Mouse (Mus musculus) gastrocnemius, adult 2 months (tissue): ENCODE data around the gene Lyrm7. TPM values are rescaled to one million over a fixed set of nuclear protein-coding genes. Genes with fewer than 3 reads are reported as not detected.
"Not testable (repeated sequence)": the region's sequence is repeated elsewhere in the genome, so short reads cannot be mapped to it uniquely, and the experiment has no call there.

Experiments
- DNase-seq: peaks from one replicate; pipeline ENCODE4 v3.0.0; 2022
- H3K27ac ChIP-seq: fragments of 200-600 bp; 2 replicates; pipeline ENCODE4 v1.8.1; 2022; ENCODE audit warnings: mild to moderate bottlenecking
- H3K4me3 ChIP-seq: fragments of 200-600 bp; 2 replicates; pipeline ENCODE4 v1.8.1; 2022; ENCODE audit warnings: mild to moderate bottlenecking, moderate library complexity
- CTCF ChIP-seq: fragments of 200-600 bp; IDR thresholded peaks from 2 replicates; pipeline ENCODE4 v1.8.1; 2022; ENCODE audit warnings: antibody characterized with exemption, mild to moderate bottlenecking, moderate library complexity
- intact Hi-C: fragments of 180-260 bp; cut with DNase I; formaldehyde crosslinking; loops from one replicate; pipeline ENCODE4 v1.15.1; 2025
- total RNA-seq, 2 experiments: library from RNA; stranded (reverse); gene quantifications; 2 replicates each; pipeline ENCODE4 v1.2.3; 2021

Lyrm7 gene
- total RNA-seq, 2 experiments from 2014 or later = 18.7 to 30.6 TPM

DNA sequence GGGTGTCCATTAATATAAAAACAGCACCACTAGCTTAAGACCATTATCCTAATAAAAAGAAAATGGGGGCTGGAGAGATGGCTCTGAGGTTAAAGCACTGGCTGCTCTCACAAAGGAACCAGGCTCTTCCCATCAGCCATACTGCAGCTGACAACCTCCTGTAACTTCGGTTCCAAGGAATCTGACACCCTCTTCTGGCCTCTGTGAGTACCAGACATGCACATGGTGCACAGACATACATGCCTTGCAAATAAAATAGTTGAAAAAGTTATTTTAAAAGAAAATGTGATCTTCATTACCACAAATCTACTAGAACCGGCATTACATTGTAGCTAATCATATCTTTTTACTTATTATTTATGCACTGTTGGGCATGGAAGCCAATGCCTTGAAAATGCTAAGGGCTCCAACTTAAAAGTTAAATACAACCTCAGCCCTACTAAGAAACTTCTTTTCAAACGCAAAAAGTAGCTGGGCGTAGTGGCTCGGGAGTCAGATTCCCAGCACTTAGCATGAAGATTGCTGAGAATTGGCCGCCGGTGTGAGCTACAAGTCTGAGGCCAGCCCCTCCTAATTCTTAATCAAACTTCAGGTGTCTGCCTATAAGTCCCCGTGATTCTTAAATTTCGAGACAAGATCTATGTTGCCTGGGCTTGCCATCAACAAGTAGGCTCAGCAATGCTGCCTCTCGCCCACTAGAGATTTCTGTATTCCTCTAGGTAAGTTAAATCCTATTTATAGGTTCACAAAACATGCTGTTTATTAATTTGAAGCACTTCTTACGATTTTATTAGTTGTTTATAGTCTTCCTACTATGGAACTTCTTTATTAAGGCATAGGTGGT lies 1.2 kb downstream of the Lyrm7 start:
- DNase-seq = no peak
- peak; percentile 60 for TF ChIP-seq CTCF
- H3K4me3 ChIP-seq = peak overlapping the region; percentile 82
- H3K27ac ChIP-seq = peak overlapping the region; percentile 96
- intact Hi-C loops = loop anchor here (1.0 to 2.0 kb wide), 2 partner anchors 73 to 156 kb away; partner anchors contain the start of gene Cdc42se2

DNA sequence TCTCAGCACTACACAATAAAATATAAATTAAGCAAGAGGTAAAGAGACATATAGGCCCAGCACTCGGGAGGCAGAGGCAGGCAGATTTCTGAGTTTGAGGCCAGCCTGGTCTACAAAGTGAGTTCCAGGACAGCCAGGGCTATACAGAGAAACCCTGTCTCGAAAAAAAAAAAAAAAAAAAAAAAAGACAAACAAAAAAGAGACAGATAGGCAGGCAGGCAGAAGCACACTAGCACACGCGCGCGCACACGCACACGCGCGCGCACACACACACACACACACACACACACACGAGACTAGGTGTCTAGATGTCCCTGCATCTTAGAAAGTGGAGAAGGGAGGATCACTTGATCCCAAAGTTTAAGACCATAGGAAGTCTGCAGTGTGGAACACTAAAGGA lies 1.8 kb downstream of the Lyrm7 start:
- not testable (repeated sequence) for DNase-seq, H3K27ac ChIP-seq, H3K4me3 ChIP-seq
- intact Hi-C loops = loop anchor here (1.0 kb wide), 1 partner anchor 156 kb away; no protein-coding TSS in a partner anchor

GRCm38 (mm10) chr11:54851656-54852055 lies 9.1 kb downstream of the Lyrm7 start:
- no peak for DNase-seq
- H3K27ac ChIP-seq = no peak overlapping the region
- TF ChIP-seq CTCF = no peak
- H3K4me3 ChIP-seq = no peak overlapping the region
- intact Hi-C loops = no loop called here

- DNase-seq = no peak
- TF ChIP-seq CTCF = no peak
- H3K27ac ChIP-seq = no peak overlapping the region
- H3K4me3 ChIP-seq = no peak overlapping the region
- intact Hi-C loops = no loop called here
Observed at GRCm38 (mm10) chr11:54849961-54850758, 10.6 kb downstream of the Lyrm7 start.

DNA sequence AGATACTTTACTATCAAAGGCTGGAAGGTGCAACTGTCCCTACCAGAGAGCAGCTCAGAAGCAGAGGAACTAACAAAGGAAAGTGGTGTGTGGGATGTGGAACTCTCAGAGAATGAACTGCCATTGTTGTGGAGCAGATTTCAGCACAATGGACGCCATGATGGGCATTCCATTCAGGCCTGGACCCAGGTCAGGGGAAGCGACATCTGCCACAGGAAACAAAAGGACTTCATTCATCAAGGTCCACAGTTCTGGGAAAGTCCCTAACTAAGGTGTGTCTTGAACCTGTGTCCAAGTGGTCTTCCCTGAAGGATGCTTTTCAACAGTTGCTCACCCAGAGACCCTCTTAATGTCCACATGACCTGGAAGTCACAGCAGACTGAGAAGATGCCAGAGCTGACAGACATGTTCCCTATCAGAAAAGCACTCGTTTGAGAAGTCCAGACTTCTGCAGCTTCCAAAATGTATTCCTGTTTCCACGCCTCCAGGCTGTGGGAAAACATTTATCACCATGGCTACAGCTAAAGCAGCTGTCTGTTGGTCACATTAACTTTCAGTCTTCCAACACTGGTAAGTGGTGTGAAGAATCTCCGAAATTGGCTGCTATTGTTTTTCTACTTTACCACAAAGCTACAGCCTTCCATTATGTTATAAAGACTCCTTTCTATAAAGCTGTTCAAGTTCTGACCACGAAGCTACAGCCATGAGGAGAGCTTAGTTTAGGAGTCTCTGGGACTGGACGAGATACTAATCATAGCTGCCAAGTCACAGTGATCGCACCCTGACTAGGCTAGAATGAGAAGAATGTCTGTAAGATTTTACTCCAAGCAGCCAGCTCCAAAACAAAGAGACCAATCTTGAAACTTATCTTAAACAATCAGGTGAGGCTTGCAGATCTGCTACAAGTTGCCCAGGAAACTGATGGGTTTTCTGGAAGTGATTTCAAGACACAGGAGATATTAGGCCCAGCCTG lies 15.0 kb downstream of the Lyrm7 start:
- intact Hi-C loops = no loop called here
- DNase-seq = no peak
- TF ChIP-seq CTCF = no peak
- Histone ChIP-seq H3K4me3 (no peak overlapping the region), H3K27ac (peak overlapping the region; percentile 49; the same call in 1 of the 2 replicates)

GRCm38 (mm10) chr11:54844959-54845358 lies 15.8 kb downstream of the Lyrm7 start:
- H3K4me3 ChIP-seq = no peak overlapping the region
- peak overlapping the region; percentile 51; the same call in 1 of the 2 replicates for H3K27ac ChIP-seq
- no peak for DNase-seq
- TF ChIP-seq CTCF = no peak
- intact Hi-C loops = no loop called here

DNA sequence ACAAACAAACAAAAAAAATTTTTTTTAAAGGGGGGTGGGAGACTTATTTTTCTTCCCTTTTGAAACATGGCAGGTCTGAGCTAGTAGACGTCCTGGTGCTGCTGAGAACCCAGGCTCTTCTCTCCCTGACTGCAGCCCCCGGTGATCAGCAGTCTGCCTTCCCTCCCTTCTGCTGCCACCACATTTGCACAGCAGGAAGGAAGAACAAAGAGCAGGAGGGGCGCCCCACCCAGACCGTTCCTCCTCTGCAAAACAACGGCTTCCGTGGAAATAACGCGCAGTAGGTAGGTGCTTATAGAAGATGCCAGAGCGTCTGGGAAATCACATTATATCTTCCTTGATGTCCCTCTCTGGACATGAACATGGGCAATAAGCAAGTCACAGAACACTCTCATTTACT lies 16.3 kb downstream of the Lyrm7 start:
- no peak for TF ChIP-seq CTCF
- intact Hi-C loops = no loop called here
- H3K27ac ChIP-seq = peak overlapping the region; percentile 51; the same call in 1 of the 2 replicates
- DNase-seq = no peak
- no peak overlapping the region for H3K4me3 ChIP-seq

- no peak for TF ChIP-seq CTCF
- intact Hi-C loops = no loop called here
- H3K4me3 ChIP-seq = no peak overlapping the region
- no peak for DNase-seq
- no peak overlapping the region for H3K27ac ChIP-seq
Observed at GRCm38 (mm10) chr11:54840891-54841290, 19.8 kb downstream of the Lyrm7 start.

- intact Hi-C loops = no loop called here
- TF ChIP-seq CTCF = no peak
- Histone ChIP-seq H3K27ac (no peak overlapping the region), H3K4me3 (no peak overlapping the region)
- DNase-seq = no peak
Observed at GRCm38 (mm10) chr11:54839696-54840095, 21.0 kb downstream of the Lyrm7 start.

DNA sequence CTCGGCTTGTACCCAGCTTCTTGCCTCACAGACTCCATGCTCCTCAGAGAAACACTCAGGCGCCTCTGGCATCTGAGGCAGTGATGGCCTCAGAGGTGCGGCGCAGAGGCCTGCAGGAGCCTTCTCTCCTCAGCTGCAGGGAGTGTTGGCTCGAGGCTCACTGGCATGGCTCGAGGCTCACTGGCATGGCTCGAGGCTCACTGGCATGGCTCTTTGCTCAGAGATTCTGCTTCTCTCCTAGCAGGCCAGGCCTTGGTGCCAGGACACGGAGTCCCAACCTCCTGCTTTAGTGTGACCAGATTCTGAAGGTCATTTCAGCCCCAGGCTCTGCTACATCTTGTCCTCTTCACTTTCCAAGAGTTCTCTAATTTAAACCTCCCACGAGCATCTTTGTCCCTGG lies 24.6 kb downstream of the Lyrm7 start:
- TF ChIP-seq CTCF = no peak
- Histone ChIP-seq H3K4me3 (no peak overlapping the region), H3K27ac (peak overlapping the region; percentile 29; the same call in 1 of the 2 replicates)
- intact Hi-C loops = no loop called here
- DNase-seq = peak; percentile 78

GRCm38 (mm10) chr11:54834596-54834995 lies 26.1 kb downstream of the Lyrm7 start:
- peak; percentile 34; the same call in 1 of the 2 replicates for TF ChIP-seq CTCF
- no peak overlapping the region for H3K27ac ChIP-seq
- DNase-seq = no peak
- intact Hi-C loops = no loop called here
- no peak overlapping the region for H3K4me3 ChIP-seq

DNA sequence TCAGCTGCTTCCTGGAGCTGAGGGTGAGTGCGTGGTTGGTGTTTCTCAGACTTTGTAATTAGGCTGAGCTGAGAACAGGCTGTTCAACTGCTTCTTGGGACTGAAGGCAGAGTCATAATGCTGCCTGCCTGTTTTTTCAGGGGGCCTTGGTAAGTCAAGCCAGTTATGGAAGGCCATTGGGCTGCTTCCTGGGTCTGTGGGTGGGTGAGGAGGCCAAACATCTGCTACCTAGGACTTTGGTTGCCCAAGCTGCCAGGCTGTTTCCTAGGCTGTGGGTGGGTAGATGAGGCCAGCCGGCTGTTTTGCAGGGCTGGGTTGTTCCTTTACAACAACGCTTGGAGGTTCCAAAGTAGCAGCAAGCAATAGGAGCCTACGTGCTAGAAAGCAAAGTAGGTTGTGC lies 26.9 kb downstream of the Lyrm7 start:
- Histone ChIP-seq H3K4me3 (no peak overlapping the region), H3K27ac (no peak overlapping the region)
- intact Hi-C loops = no loop called here
- no peak for DNase-seq
- TF ChIP-seq CTCF = no peak
